22 mouse cellular contexts compared by ENCODE assay signal in genomic region chr3:38435828-38436227, GRCm38 (mm10). TPM values are rescaled to one million over a fixed set of nuclear protein-coding genes. Genes with fewer than 3 reads are reported as not detected.
DNase-seq lines count a peak whose midpoint lies in the region; ATAC-seq lines count a peak whose summit lies in the region.
"Had no signal": no experiment of that assay in that cellular context is flagged by ENCODE, and none has a peak within 500 bp of the region (broad histone marks: within the 10 kb centered on the region; RNA-seq: fewer than 3 reads in every experiment).

No protein-coding gene starts in this region.

- no peaks in the 10 kb centered on the region for H3K9me3 ChIP-seq in stomach, embryonic 15.5 days
- 0 out of 2 replicates have a peak, but pooled peaks cover 7% of the 10 kb centered on the region for H3K9me3 ChIP-seq in stomach, embryonic 16.5 days (replicated peaks; ENCODE audit: control insufficient read depth, low read length)
- no peaks in the 10 kb centered on the region for H3K9me3 ChIP-seq in hindbrain, embryonic 13.5 days
- H3K9me3 ChIP-seq: embryonic facial prominence, embryonic 13.5 days; embryonic facial prominence, embryonic 15.5 days; forebrain, embryonic 10.5 days; forebrain, embryonic 12.5 days had no signal

- H3K27me3 ChIP-seq in stomach, embryonic 15.5 days (replicated peaks), result no peaks in the 10 kb centered on the region
- H3K27me3 ChIP-seq in stomach, embryonic 16.5 days (ENCODE audit: control insufficient read depth, insufficient read depth, low read length), result no peaks in the 10 kb centered on the region
- H3K27me3 ChIP-seq in hindbrain, embryonic 13.5 days, result no peaks in the 10 kb centered on the region
- H3K27me3 ChIP-seq: embryonic facial prominence, embryonic 13.5 days; embryonic facial prominence, embryonic 15.5 days; forebrain, embryonic 12.5 days had no signal

- intact Hi-C loops in gastrocnemius, postnatal 14 days (cut with DNase I; ENCODE audit: low total_unique reads), result no loop called here

- WGBS in stomach, embryonic 15.5 days, result 72% methylated on average over 6 of the region's 6 CpGs
- 69% methylated on average over 6 of the region's 6 CpGs for WGBS in stomach, embryonic 16.5 days
- WGBS in hindbrain, embryonic 13.5 days, result 92% methylated on average over 6 of the region's 6 CpGs

- H3K4me3 ChIP-seq in stomach, embryonic 15.5 days (replicated peaks), result no peak overlapping the region
- H3K4me3 ChIP-seq in stomach, embryonic 16.5 days (replicated peaks; ENCODE audit: low read length), result no peak overlapping the region
- H3K4me3 ChIP-seq in hindbrain, embryonic 13.5 days, result no peak overlapping the region
- H3K4me3 ChIP-seq: embryonic facial prominence, embryonic 13.5 days; embryonic facial prominence, embryonic 15.5 days; erythroblast, embryonic 14.5 days; forebrain, embryonic 10.5 days; forebrain, embryonic 12.5 days had no signal

- H3K36me3 ChIP-seq in stomach, embryonic 15.5 days, result no peaks in the 10 kb centered on the region
- H3K36me3 ChIP-seq in stomach, embryonic 16.5 days (ENCODE audit: control insufficient read depth, insufficient read depth, low read length), result no peaks in the 10 kb centered on the region
- no peaks in the 10 kb centered on the region for H3K36me3 ChIP-seq in hindbrain, embryonic 13.5 days
- H3K36me3 ChIP-seq: embryonic facial prominence, embryonic 13.5 days; embryonic facial prominence, embryonic 15.5 days; forebrain, embryonic 10.5 days; forebrain, embryonic 12.5 days had no signal

- ATAC-seq in stomach, embryonic 15.5 days (ENCODE audit: insufficient read depth, low FRiP score, low read depth), result peak; percentile 54; the same call in 1 of the 2 replicates
- peak; percentile 21; the same call in 1 of the 2 replicates for ATAC-seq in stomach, embryonic 16.5 days (ENCODE audit: insufficient read depth, low FRiP score)
- no peak for ATAC-seq in hindbrain, embryonic 13.5 days (ENCODE audit: low FRiP score)
- ATAC-seq: forebrain, embryonic 14.5 days; forebrain, embryonic 16.5 days had no signal

- peaks cover 3% of the 10 kb centered on the region; the same call in 1 of the 2 replicates for H3K4me1 ChIP-seq in stomach, embryonic 15.5 days
- H3K4me1 ChIP-seq in stomach, embryonic 16.5 days (ENCODE audit: control insufficient read depth, insufficient read depth, low read length), result peaks cover 12% of the 10 kb centered on the region
- H3K4me1 ChIP-seq in hindbrain, embryonic 13.5 days (replicated peaks), result peaks cover 12% of the 10 kb centered on the region

- peak; percentile 49 for DNase-seq in yolk sac, embryonic 10.5 days (ENCODE audit: low spot score)
- DNase-seq in gastrocnemius, postnatal 14 days, result no peak
- DNase-seq: adrenal gland, adult 2 months; adrenal gland, postnatal 10 days; adrenal gland, postnatal 25 days; cerebellum, adult 11 months; cerebellum, adult 18-20 months; cerebellum, adult 8-10 months; cerebellum, adult 9-11 months; cerebellum, postnatal 14 days; cerebellum, postnatal 36 days; embryo, embryonic 11 days had no signal

- no peak overlapping the region for H3K4me2 ChIP-seq in stomach, embryonic 15.5 days
- H3K4me2 ChIP-seq in stomach, embryonic 16.5 days (ENCODE audit: low read depth, low read length), result no peak overlapping the region
- no peak overlapping the region for H3K4me2 ChIP-seq in hindbrain, embryonic 13.5 days
- H3K4me2 ChIP-seq: embryonic facial prominence, embryonic 13.5 days; embryonic facial prominence, embryonic 15.5 days; forebrain, embryonic 12.5 days had no signal

- no peak overlapping the region for H3K9ac ChIP-seq in stomach, embryonic 15.5 days
- H3K9ac ChIP-seq in stomach, embryonic 16.5 days (ENCODE audit: low read length), result no peak overlapping the region
- no peak overlapping the region for H3K9ac ChIP-seq in hindbrain, embryonic 13.5 days
- H3K9ac ChIP-seq: embryonic facial prominence, embryonic 13.5 days; embryonic facial prominence, embryonic 15.5 days; forebrain, embryonic 12.5 days had no signal

- no peak overlapping the region for H3K27ac ChIP-seq in stomach, embryonic 15.5 days
- no peak overlapping the region for H3K27ac ChIP-seq in stomach, embryonic 16.5 days (ENCODE audit: low read length)
- H3K27ac ChIP-seq in hindbrain, embryonic 13.5 days, result no peak overlapping the region
- H3K27ac ChIP-seq: embryonic facial prominence, embryonic 13.5 days; embryonic facial prominence, embryonic 15.5 days; forebrain, embryonic 10.5 days; forebrain, embryonic 12.5 days had no signal

RNA-seq across cellular contexts. Expression of gene Ankrd50, which starts 48.8 kb away (rescaled TPM):
- polyA plus RNA-seq in stomach, embryonic 15.5 days (2015; fragmentation: Nextera tagmentation; extraction: Ambion mirVana), result 19.0 and 19.4 TPM in 2 replicates
- 21.0 and 21.3 TPM in 2 replicates for polyA plus RNA-seq in stomach, embryonic 16.5 days (2015; fragmentation: Nextera tagmentation; extraction: Ambion mirVana)
- total RNA-seq in gastrocnemius, postnatal 14 days (2021), result 10 to 100 TPM; 18.6 to 22.7 TPM
- 25.2 and 26.1 TPM in 2 replicates for polyA plus RNA-seq in hindbrain, embryonic 13.5 days (2015; fragmentation: Nextera tagmentation; extraction: Ambion mirVana)
